22 mouse cellular contexts compared by ENCODE assay signal in the genomic region with DNA sequence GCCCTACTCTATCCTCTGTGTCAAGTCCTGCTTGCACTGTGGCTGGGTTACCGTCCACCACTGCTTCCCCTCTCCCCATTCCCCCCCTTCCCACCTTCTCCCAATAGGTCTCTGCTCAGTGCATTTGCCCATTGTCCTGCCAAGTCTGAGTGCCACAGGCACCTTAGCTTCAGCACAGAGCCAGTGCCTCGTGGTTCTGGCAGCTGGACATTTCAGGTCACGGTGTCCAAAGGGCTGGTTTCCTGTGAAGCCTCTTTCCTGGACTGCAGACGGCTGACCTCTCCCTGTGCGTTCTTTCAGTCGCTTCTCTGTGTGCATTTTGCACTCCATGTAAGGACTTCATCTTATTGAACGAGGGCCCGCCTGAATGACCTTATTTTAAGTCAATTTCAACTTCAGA. TPM values are rescaled to one million over a fixed set of nuclear protein-coding genes. Genes with fewer than 3 reads are reported as not detected.
A peak's percentile ranks its signal among the peaks of the same experiment; 100 is the strongest.
DNase-seq lines count a peak whose midpoint lies in the region; ATAC-seq lines count a peak whose summit lies in the region.
"Had no signal": no experiment of that assay in that cellular context is flagged by ENCODE, and none has a peak within 500 bp of the region (broad histone marks: within the 10 kb centered on the region; RNA-seq: fewer than 3 reads in every experiment).

No protein-coding gene starts in this region.

- ATAC-seq in megakaryocyte, adult 5-6 weeks (ENCODE audit: poor library complexity, severe bottlenecking), result no peak
- ATAC-seq: CD4-positive, CD25-positive, alpha-beta regulatory T cell, adult 4 months; forebrain, embryonic 13.5 days; forebrain, postnatal 0 days; hindbrain, embryonic 16.5 days; inflammation-experienced regulatory T-cells, adult 6 months; intestine, postnatal 0 days had no signal

- peaks cover 15% of the 10 kb centered on the region for H3K4me1 ChIP-seq in megakaryocyte, embryonic 14.5 days
- H3K4me1 ChIP-seq: embryonic facial prominence, embryonic 10.5 days; forebrain, embryonic 13.5 days; hindbrain, embryonic 12.5 days had no signal

- DNase-seq in gastrocnemius, postnatal 25 days, result peak; percentile 8
- DNase-seq in gastrocnemius, postnatal 10 days, result no peak
- peak; percentile 14 to 32 for DNase-seq in heart, adult 9 months (ENCODE audit: low spot score in 2 of 2)
- no peak for DNase-seq in heart, postnatal 25 days (ENCODE audit: low spot score)
- DNase-seq in adrenal gland, adult 2 months, result no peak
- DNase-seq: adrenal gland, postnatal 14 days; B cell, adult 2 months; cerebellum, adult 2 months; cerebellum, postnatal 10 days; forebrain, postnatal 0 days; gastrocnemius, postnatal 36 days had no signal

- peak overlapping the region; percentile 4 for H3K4me3 ChIP-seq in megakaryocyte, embryonic 14.5 days (replicated peaks)
- H3K4me3 ChIP-seq: embryonic facial prominence, embryonic 10.5 days; forebrain, embryonic 13.5 days; heart, embryonic 13.5 days; hindbrain, embryonic 12.5 days had no signal

- H3K36me3 ChIP-seq in megakaryocyte, embryonic 14.5 days (replicated peaks; ENCODE audit: low read length), result no peaks in the 10 kb centered on the region
- H3K36me3 ChIP-seq: embryonic facial prominence, embryonic 10.5 days; G1E; heart, embryonic 13.5 days; hindbrain, embryonic 12.5 days had no signal

- no peaks in the 10 kb centered on the region for H3K9me3 ChIP-seq in megakaryocyte, embryonic 14.5 days
- H3K9me3 ChIP-seq: embryonic facial prominence, embryonic 10.5 days; forebrain, embryonic 13.5 days; G1E; heart, embryonic 13.5 days; hindbrain, embryonic 12.5 days had no signal

- H3K27me3 ChIP-seq in megakaryocyte, embryonic 14.5 days (replicated peaks), result peaks cover 9% of the 10 kb centered on the region
- H3K27me3 ChIP-seq: forebrain, embryonic 13.5 days; heart, embryonic 13.5 days; hindbrain, embryonic 12.5 days had no signal

- intact Hi-C loops in heart, postnatal 25 days (cut with DNase I), result no loop called here

RNA-seq across cellular contexts. Expression of gene Nhlrc1, which starts 26.7 kb away (rescaled TPM):
- 1 to 10 TPM; 3.7 to 4.6 TPM for total RNA-seq in gastrocnemius, postnatal 25 days (2021)
- 1 to 10 TPM; 3.1 to 3.4 TPM for total RNA-seq in gastrocnemius, postnatal 10 days (2021)
- total RNA-seq in heart, postnatal 25 days (2021), result 1 to 10 TPM; 5.6 to 6.2 TPM
- polyA plus RNA-seq in megakaryocyte, embryonic 14.5 days (2012; ENCODE audit: insufficient read depth, low replicate concordance), result 0.87 TPM in 1 of 2 replicates, not detected in the other
- total RNA-seq in megakaryocyte, adult 5-6 weeks (2015), result 0.07 and 0.14 TPM in 2 replicates
- 0.28 and 0.70 TPM in 2 replicates for total RNA-seq in megakaryocyte, adult 5-6 weeks (2017)
- total RNA-seq in adrenal gland, adult 2 months (2021), result 1 to 10 TPM; 3.1 to 7.5 TPM
- 10.5 and 13.3 TPM in 2 replicates for polyA plus RNA-seq in adrenal gland, adult 2 months (2012; rRNA removed)
- polyA plus RNA-seq: G1E had no signal

RNA-seq across cellular contexts. Expression of gene Kdm1b, which starts 55.4 kb away (rescaled TPM):
- total RNA-seq in gastrocnemius, postnatal 25 days (2021), result 1 to 10 TPM; 5.6 to 7.2 TPM
- 1 to 10 TPM; 6.2 to 6.3 TPM for total RNA-seq in gastrocnemius, postnatal 10 days (2021)
- total RNA-seq in heart, postnatal 25 days (2021), result 10 to 100 TPM in 1 of 2 experiments, 1 to 10 TPM in 1; 8.2 to 10.4 TPM
- polyA plus RNA-seq in megakaryocyte, embryonic 14.5 days (2012; ENCODE audit: insufficient read depth, low replicate concordance), result 0.45 and 1.2 TPM in 2 replicates
- 9.7 and 10.0 TPM in 2 replicates for total RNA-seq in megakaryocyte, adult 5-6 weeks (2015)
- 9.6 and 11.3 TPM in 2 replicates for total RNA-seq in megakaryocyte, adult 5-6 weeks (2017)
- total RNA-seq in adrenal gland, adult 2 months (2021), result 10 to 100 TPM in 1 of 2 experiments, 1 to 10 TPM in 1; 9.0 to 12.0 TPM
- 4.8 and 5.0 TPM in 2 replicates for polyA plus RNA-seq in adrenal gland, adult 2 months (2012; rRNA removed)

RNA-seq across cellular contexts. Expression of gene Tpmt, which starts 56.6 kb away (rescaled TPM):
- total RNA-seq in gastrocnemius, postnatal 25 days (2021), result 1 to 10 TPM; 4.1 to 5.1 TPM
- 1 to 10 TPM; 7.3 to 9.0 TPM for total RNA-seq in gastrocnemius, postnatal 10 days (2021)
- 1 to 10 TPM; 4.9 to 6.0 TPM for total RNA-seq in heart, postnatal 25 days (2021)
- not detected in 2 replicates for polyA plus RNA-seq in megakaryocyte, embryonic 14.5 days (2012; ENCODE audit: insufficient read depth, low replicate concordance)
- 7.0 and 9.8 TPM in 2 replicates for total RNA-seq in megakaryocyte, adult 5-6 weeks (2015)
- total RNA-seq in megakaryocyte, adult 5-6 weeks (2017), result 8.6 TPM in 2 replicates
- total RNA-seq in adrenal gland, adult 2 months (2021), result 1 to 10 TPM; 5.2 to 8.6 TPM
- polyA plus RNA-seq in adrenal gland, adult 2 months (2012; rRNA removed), result 1.2 and 1.4 TPM in 2 replicates

RNA-seq across cellular contexts. Expression of gene Kif13a, which starts 58.3 kb away (rescaled TPM):
- 10 to 100 TPM; 66.5 to 70.1 TPM for total RNA-seq in gastrocnemius, postnatal 25 days (2021)
- total RNA-seq in gastrocnemius, postnatal 10 days (2021), result 10 to 100 TPM; 55.7 to 60.3 TPM
- total RNA-seq in heart, postnatal 25 days (2021), result 100 to 1,000 TPM; 109 to 118 TPM
- polyA plus RNA-seq in megakaryocyte, embryonic 14.5 days (2012; ENCODE audit: insufficient read depth, low replicate concordance), result 0.78 and 4.7 TPM in 2 replicates
- total RNA-seq in megakaryocyte, adult 5-6 weeks (2015), result 21.2 and 25.8 TPM in 2 replicates
- total RNA-seq in megakaryocyte, adult 5-6 weeks (2017), result 46.9 and 47.5 TPM in 2 replicates
- 10 to 100 TPM; 26.0 to 40.6 TPM for total RNA-seq in adrenal gland, adult 2 months (2021)
- polyA plus RNA-seq in adrenal gland, adult 2 months (2012; rRNA removed), result 13.6 and 13.7 TPM in 2 replicates
- polyA plus RNA-seq: G1E had no signal

Comparison
In these comparisons a context has a peak if more than half of its experiments do, and no peak if none do; other contexts are left out.
1. DNase-seq: peak in gastrocnemius, postnatal 25 days (single experiment) and heart, adult 9 months (2 of 2); none in gastrocnemius, postnatal 10 days (single experiment), heart, postnatal 25 days (single experiment) and adrenal gland, adult 2 months (single experiment).